In genomic region chr9:97765251-97765767, GRCm38 (mm10) we compare ENCODE assay signal across 16 mouse cellular contexts.
"Had no signal": no experiment of that assay in that cellular context is flagged by ENCODE, and none has a peak within 500 bp of the region (broad histone marks: within the 10 kb centered on the region; RNA-seq: fewer than 3 reads in every experiment).

No protein-coding gene starts in this region.

- H3K9me3 ChIP-seq: lung, embryonic 15.5 days; midbrain, embryonic 13.5 days; midbrain, embryonic 15.5 days; neural tube, embryonic 12.5 days; stomach, embryonic 15.5 days had no signal

- ATAC-seq: lung, postnatal 0 days; midbrain, embryonic 13.5 days; midbrain, embryonic 15.5 days had no signal

- H3K27me3 ChIP-seq: lung, embryonic 15.5 days; megakaryocyte, embryonic 14.5 days; midbrain, embryonic 15.5 days; neural tube, embryonic 12.5 days; stomach, embryonic 15.5 days had no signal

- H3K4me2 ChIP-seq: lung, embryonic 15.5 days; midbrain, embryonic 11.5 days; midbrain, embryonic 13.5 days; midbrain, embryonic 15.5 days; neural tube, embryonic 12.5 days; stomach, embryonic 15.5 days had no signal

- H3K27ac ChIP-seq: lung, embryonic 15.5 days; macrophage; midbrain, embryonic 13.5 days; midbrain, embryonic 15.5 days; neural tube, embryonic 12.5 days; stomach, embryonic 15.5 days; stomach, postnatal 0 days had no signal

- H3K4me1 ChIP-seq: megakaryocyte, embryonic 14.5 days; midbrain, embryonic 15.5 days; neural tube, embryonic 12.5 days; stomach, embryonic 15.5 days had no signal

- DNase-seq: lung, postnatal 14 days; lung, postnatal 36 days; right cerebral cortex, postnatal 14 days; thymus, adult 2 months; thymus, postnatal 25 days; thymus, postnatal 4 days had no signal

- H3K9ac ChIP-seq: lung, embryonic 15.5 days; midbrain, embryonic 13.5 days; midbrain, embryonic 15.5 days; neural tube, embryonic 12.5 days; stomach, embryonic 15.5 days had no signal

- H3K36me3 ChIP-seq: lung, embryonic 15.5 days; midbrain, embryonic 13.5 days; midbrain, embryonic 15.5 days; neural tube, embryonic 12.5 days; stomach, embryonic 15.5 days had no signal

- H3K4me3 ChIP-seq: lung, embryonic 15.5 days; megakaryocyte, embryonic 14.5 days; midbrain, embryonic 13.5 days; midbrain, embryonic 15.5 days; neural tube, embryonic 12.5 days; stomach, embryonic 15.5 days had no signal
